Mouse (Mus musculus) testis, adult 2 months (tissue): ENCODE results near the gene Gatb. TPM values are rescaled to one million over a fixed set of nuclear protein-coding genes. Genes with fewer than 3 reads are reported as not detected.

ENCODE experiments used
- H3K27ac ChIP-seq: fragments of 200-500 bp; 2 replicates; pipeline ENCODE4 v1.5.1; 2012; ENCODE audit warnings: low read depth, low read length; ENCODE audit not compliant: control insufficient read depth, insufficient read depth
- H3K27me3 ChIP-seq: fragments of 200-500 bp; 2 replicates; pipeline ENCODE4 v1.6.1; 2012; ENCODE audit warnings: mild to moderate bottlenecking, low read length, moderate library complexity; ENCODE audit not compliant: control insufficient read depth, insufficient read depth
- H3K36me3 ChIP-seq: fragments of 200-500 bp; 2 replicates; pipeline ENCODE4 v1.6.1; 2012; ENCODE audit warnings: mild to moderate bottlenecking, low read length; ENCODE audit not compliant: control insufficient read depth, insufficient read depth
- H3K4me1 ChIP-seq: fragments of 200-500 bp; 2 replicates; pipeline ENCODE4 v1.6.1; 2012; ENCODE audit warnings: low read length; ENCODE audit not compliant: control insufficient read depth, insufficient read depth
- H3K4me3 ChIP-seq: fragments of 200-500 bp; 2 replicates; pipeline ENCODE4 v1.5.1; 2012; ENCODE audit warnings: low read depth, mild to moderate bottlenecking, low read length, moderate library complexity, mixed read lengths; ENCODE audit not compliant: control insufficient read depth
- CTCF ChIP-seq: fragments of 200-500 bp; IDR thresholded peaks from 2 replicates; pipeline ENCODE4 v1.5.1; 2012; ENCODE audit warnings: low read depth, mild to moderate bottlenecking, inconsistent platforms, low read length, moderate library complexity; ENCODE audit not compliant: control insufficient read depth, insufficient read depth, insufficient replicate concordance
- POLR2A ChIP-seq: fragments of 200-500 bp; IDR thresholded peaks from 2 replicates; pipeline ENCODE4 v1.6.1; 2012; ENCODE audit warnings: low read depth, mild to moderate bottlenecking, inconsistent platforms, low read length, moderate library complexity; ENCODE audit not compliant: control insufficient read depth
- polyA plus RNA-seq: library from polyadenylated mRNA; depleted of rRNA; stranded (reverse); fragments of >200 nt; gene quantifications from 2 replicates; pipeline ENCODE4 v1.2.3, GENCODE M21; 2012

The Gatb gene
- polyA plus RNA-seq, 1 experiment, result 11.3 TPM

GRCm38 (mm10) chr3:85644814-85645213 lies 70.9 kb downstream of the Gatb start:
- Histone ChIP-seq H3K4me3 (no peak overlapping the region), H3K4me1 (no peaks in the 10 kb centered on the region), H3K36me3 (peaks cover 1% of the 10 kb centered on the region), H3K27me3 (no peaks in the 10 kb centered on the region), H3K27ac (no peak overlapping the region)
- TF ChIP-seq POLR2A (no peak), CTCF (no peak)

DNA sequence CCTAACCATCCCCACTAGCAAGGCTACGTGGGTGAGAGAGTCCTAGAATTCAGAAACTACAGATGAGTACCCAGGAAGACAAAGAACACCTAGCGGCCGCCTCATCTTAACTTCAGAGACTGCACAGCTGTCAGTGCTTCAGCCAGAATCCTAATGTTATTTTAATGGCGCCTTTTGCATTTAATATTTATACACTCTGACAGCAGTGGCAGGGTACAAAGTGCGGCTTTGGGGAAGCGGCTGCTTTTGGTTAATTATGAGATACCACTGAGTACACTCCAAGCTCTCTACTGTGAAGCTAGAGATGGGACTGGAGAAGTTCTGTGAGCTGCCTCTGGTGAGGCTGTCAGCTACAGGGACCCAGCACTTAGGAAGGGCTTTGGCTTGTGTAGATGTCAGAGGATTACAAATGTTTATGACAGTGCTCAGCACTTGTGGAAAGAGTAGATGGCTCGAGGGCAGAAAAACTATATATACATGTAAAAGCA lies 71.6 kb downstream of the Gatb start:
- H3K27me3 ChIP-seq, result no peaks in the 10 kb centered on the region
- TF ChIP-seq POLR2A (no peak), CTCF (no peak)

GRCm38 (mm10) chr3:85649176-85649575 lies 75.3 kb downstream of the Gatb start:
- no peak overlapping the region for H3K27ac ChIP-seq
- no peak for TF ChIP-seq POLR2A
- no peak for TF ChIP-seq CTCF
- H3K4me3 ChIP-seq, result no peak overlapping the region
- peaks cover 1% of the 10 kb centered on the region for H3K36me3 ChIP-seq
- H3K27me3 ChIP-seq, result no peaks in the 10 kb centered on the region
- no peaks in the 10 kb centered on the region for H3K4me1 ChIP-seq

More for the DNA sequence above, 71.6 kb downstream of the Gatb start:
- Histone ChIP-seq H3K4me3 (no peak overlapping the region), H3K27ac (no peak overlapping the region), H3K4me1 (no peaks in the 10 kb centered on the region), H3K36me3 (peaks cover 1% of the 10 kb centered on the region)

DNA sequence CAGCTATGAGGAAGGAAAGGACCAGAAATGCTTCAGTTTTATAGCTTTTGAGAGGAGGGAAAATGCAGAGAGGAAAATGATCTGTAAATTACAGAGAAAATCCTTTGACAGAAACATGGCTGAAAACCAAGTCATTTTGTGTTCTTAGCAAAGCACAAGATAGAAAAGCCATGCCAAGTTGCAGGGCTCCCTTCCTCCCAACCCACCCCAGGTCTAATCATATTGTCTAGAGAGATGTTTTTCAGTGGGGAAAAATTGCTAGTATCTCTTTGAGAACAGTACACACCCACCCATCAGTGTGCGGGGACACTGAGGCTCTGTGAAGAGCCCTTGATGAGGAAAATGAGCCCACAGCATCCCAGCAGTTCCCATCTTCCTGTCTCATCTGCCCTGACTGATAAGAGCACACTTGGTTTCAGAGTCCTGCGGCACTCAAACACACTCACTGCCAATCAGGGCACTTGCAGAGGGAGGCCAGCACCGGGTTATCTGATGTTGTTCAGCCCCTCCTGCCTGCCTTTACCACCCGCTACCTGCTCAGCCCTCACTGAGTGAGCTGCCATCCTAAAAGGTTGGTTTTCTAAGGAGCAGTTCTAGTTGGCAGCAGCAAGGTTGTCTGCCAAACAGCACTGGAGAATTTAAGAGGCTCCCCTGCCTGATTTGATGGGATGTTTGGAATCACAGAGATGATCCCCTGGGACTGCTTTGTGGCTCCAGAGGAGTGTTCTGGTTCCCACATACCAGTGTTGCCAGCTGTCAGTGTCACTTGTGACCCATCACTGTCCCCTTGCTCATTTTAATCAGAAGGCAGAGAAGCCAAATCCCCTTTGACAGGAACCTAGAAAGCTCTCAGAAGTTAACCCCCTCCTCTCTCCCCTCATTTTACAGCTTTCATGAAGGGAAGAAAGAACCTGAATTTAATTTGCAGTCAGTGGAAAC lies 79.1 kb downstream of the Gatb start:
- no peak for TF ChIP-seq CTCF
- no peak for TF ChIP-seq POLR2A
- Histone ChIP-seq H3K4me3 (no peak overlapping the region), H3K4me1 (no peaks in the 10 kb centered on the region), H3K27me3 (no peaks in the 10 kb centered on the region), H3K36me3 (no peaks in the 10 kb centered on the region; the same call in 1 of the 2 replicates), H3K27ac (no peak overlapping the region)

DNA sequence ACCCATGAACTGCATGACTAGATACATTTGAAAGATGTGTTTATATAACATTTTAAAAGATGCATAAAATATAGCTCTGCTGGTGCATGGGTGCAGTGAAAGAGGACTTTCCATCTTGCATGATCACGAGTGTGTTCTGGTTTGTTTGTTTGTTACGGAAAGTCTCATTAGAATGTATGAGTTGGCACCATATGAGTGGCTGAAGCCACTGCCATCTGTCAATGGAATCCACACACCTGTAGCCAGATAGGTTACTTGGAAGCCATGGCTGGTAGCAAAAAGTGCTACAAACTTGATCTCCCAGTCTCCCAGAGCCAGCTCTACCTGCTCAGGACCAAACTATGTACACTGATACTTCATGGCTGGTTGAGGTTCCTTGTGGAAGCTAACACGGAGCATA lies 81.6 kb downstream of the Gatb start:
- no peak for TF ChIP-seq CTCF
- TF ChIP-seq POLR2A, result no peak
- Histone ChIP-seq H3K4me1 (no peaks in the 10 kb centered on the region), H3K4me3 (no peak overlapping the region), H3K27me3 (no peaks in the 10 kb centered on the region), H3K36me3 (no peaks in the 10 kb centered on the region; the same call in 1 of the 2 replicates), H3K27ac (no peak overlapping the region)

DNA sequence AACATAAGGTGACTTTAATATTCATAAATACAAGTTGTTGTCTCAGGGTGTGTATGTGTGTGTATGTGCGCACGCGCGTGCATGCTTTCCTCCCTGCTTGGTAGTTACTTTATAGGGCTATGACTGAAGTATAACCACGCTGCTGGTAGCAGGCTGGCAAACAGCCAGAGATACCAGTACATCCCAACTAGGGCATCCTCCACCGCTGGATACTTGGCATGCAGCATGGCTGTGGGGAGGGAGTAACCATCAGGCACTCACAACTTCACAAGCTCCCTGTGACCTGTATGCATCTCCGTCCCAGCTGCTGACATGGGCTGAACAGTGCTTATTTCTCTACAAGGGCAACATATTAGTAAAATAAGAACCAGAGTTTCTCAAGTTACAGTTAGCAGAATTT lies 85.8 kb downstream of the Gatb start:
- H3K27me3 ChIP-seq, result no peaks in the 10 kb centered on the region
- H3K4me3 ChIP-seq, result no peak overlapping the region
- TF ChIP-seq POLR2A, result no peak
- no peak for TF ChIP-seq CTCF
- H3K4me1 ChIP-seq, result no peaks in the 10 kb centered on the region
- H3K27ac ChIP-seq, result no peak overlapping the region
- H3K36me3 ChIP-seq, result no peaks in the 10 kb centered on the region

GRCm38 (mm10) chr3:85661926-85662813 lies 88.3 kb downstream of the Gatb start:
- no peaks in the 10 kb centered on the region for H3K4me1 ChIP-seq
- H3K27me3 ChIP-seq, result no peaks in the 10 kb centered on the region
- H3K27ac ChIP-seq, result no peak overlapping the region
- no peaks in the 10 kb centered on the region for H3K36me3 ChIP-seq
- no peak overlapping the region for H3K4me3 ChIP-seq
- TF ChIP-seq POLR2A, result no peak
- TF ChIP-seq CTCF, result no peak
